Mouse (Mus musculus): ENCODE measurements around the gene Wasl. TPM values are rescaled to one million over a fixed set of nuclear protein-coding genes. Genes with fewer than 3 reads are reported as not detected.

Gene Wasl
- polyA plus RNA-seq, 1 experiment: 56.4 TPM

DNA sequence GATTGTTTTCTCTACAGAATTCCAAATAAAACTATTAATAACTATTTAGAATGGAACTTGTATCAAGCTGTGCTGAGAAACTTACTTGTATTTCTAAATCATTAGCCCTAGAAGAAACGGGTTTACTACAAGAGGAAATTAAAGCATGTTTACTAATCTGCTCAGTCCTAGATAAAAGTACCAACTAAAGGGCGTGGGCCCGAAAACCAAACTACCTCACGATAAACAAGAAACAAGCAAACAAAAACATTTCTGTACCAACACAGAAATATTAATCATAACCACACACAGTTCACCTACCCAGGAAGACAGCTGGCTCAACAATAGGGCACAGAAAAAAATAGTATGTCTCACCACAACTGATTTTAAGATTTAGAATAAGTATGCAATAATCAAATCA, 16.4 kb downstream of the Wasl start:
- Histone ChIP-seq H3K27ac (ENCODE audit: insufficient read depth, low read length) (no peak overlapping the region), H3K4me1 (ENCODE audit: control insufficient read depth, insufficient read depth, low read length) (peaks cover 5% of the 10 kb centered on the region), H3K4me3 (ENCODE audit: insufficient read depth, low read length) (no peak overlapping the region)
- TF ChIP-seq CTCF (IDR thresholded peaks at IDR 0.05; ENCODE audit: extremely low read depth, insufficient read depth, low read length): no peak
- TF ChIP-seq POLR2A (IDR thresholded peaks at IDR 0.05; ENCODE audit: extremely low read depth, insufficient read depth, low read length): no peak

DNA sequence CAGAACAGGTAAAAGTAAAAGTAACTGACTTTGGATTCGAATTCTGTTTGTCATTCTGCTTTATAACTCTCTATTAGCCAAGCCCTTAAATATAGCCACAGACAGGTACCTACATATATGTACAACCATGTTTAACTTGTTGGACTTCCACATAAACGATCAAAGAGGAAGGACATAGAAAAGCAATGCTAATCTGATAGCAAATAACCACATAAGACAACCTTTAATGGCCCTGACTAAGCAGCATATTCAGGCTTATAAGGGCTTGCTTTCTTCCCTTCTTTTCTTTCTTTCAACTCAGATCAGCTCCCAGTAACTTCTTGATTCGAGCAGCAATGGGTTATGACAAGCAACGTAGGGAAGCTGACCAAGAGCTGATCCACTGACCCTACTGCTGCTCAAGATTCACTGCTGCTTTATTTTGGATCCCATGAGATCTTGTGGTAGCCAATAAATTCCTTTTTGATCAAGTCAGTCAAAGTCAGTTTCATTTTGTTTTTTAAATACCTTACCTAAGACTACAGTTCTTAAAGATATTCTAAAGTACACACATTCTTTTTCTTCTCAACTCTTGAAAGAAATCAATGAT, 17.6 kb downstream of the Wasl start:
- no peak overlapping the region for H3K27ac ChIP-seq (ENCODE audit: insufficient read depth, low read length)
- no peak overlapping the region for H3K4me3 ChIP-seq (ENCODE audit: insufficient read depth, low read length)
- TF ChIP-seq CTCF (IDR thresholded peaks at IDR 0.05; ENCODE audit: extremely low read depth, insufficient read depth, low read length) (no peak), POLR2A (IDR thresholded peaks at IDR 0.05; ENCODE audit: extremely low read depth, insufficient read depth, low read length) (no peak)
- peaks cover 5% of the 10 kb centered on the region for H3K4me1 ChIP-seq (ENCODE audit: control insufficient read depth, insufficient read depth, low read length)

DNA sequence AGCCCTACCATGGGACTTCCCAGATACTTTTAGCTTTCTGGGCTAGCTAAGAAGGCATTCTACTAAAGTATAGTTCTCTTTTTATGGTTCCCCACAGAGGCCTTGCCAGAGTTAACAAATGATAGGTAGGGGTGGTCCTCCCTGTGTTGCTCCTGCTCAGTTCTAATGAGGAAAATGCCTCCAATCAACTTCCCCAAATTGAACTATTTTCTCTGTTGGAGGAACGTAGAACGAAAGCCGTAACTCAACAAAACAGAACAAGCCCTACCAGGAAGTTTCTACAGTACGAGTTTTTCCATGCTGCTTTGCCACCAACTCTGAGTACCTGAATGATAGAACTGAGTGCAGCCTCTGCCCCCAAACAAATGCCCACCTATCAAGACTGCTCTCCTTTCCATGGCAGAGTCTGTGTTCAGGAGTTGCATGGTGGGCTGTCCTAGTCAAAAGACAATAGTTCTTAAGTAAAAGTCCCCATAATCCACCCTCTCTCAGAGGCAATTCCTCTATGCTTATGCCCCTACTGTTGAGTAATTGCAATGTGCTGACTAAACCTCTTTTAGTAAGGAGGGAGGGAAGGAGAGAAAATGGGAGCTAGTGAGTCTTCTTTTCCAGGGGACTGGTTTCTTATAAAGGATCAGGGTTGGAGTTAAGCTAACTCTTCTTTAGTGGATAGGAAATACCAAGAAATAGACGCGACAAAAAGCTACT, 19.3 kb downstream of the Wasl start:
- H3K4me3 ChIP-seq (ENCODE audit: insufficient read depth, low read length): no peak overlapping the region
- TF ChIP-seq POLR2A (IDR thresholded peaks at IDR 0.05; ENCODE audit: extremely low read depth, insufficient read depth, low read length) (no peak), CTCF (IDR thresholded peaks at IDR 0.05; ENCODE audit: extremely low read depth, insufficient read depth, low read length) (no peak)
- no peak overlapping the region for H3K27ac ChIP-seq (ENCODE audit: insufficient read depth, low read length)
- peaks cover 2% of the 10 kb centered on the region for H3K4me1 ChIP-seq (ENCODE audit: control insufficient read depth, insufficient read depth, low read length)

DNA sequence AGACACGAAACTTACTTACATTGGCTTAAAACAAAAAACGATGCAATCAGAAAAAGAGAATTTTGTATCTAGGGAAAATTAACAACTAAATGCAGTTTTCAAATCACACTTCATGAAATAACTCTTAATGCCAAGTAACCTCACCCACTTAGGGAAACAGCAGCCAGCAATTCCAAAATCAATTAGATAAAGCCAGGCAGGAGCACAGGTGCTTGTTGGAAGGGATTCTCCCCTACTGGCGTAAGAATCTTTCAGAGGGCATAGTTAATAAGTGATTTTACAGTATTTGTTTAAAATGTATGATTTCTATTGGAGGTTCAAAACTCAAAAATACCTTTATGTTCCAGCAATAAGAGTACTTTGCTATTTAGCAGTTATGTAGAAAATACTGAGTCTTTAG, 21.8 kb downstream of the Wasl start:
- Histone ChIP-seq H3K4me1 (ENCODE audit: control insufficient read depth, insufficient read depth, low read length) (peaks cover 2% of the 10 kb centered on the region), H3K27ac (ENCODE audit: insufficient read depth, low read length) (no peak overlapping the region), H3K4me3 (ENCODE audit: insufficient read depth, low read length) (no peak overlapping the region)
- TF ChIP-seq POLR2A (IDR thresholded peaks at IDR 0.05; ENCODE audit: extremely low read depth, insufficient read depth, low read length) (no peak), CTCF (IDR thresholded peaks at IDR 0.05; ENCODE audit: extremely low read depth, insufficient read depth, low read length) (no peak)

DNA sequence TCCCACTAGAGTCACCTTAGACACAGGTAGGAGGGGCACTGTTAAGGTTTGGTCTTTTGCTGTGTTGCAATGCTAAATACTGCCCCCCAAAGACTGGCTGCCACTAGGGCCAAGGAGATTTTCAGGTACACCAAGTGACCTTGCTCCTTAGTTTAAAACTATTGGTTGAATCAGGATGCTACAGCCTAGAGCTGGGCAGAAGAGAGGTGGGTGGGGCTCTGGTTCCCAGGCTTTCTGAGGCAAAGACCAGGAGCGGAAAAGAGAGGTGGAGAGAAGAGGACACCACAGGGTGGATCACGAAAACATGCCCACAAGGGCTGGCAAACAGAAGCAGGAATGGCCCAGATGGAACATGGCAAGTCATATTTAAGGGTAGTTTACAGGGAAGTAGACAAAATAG, 22.6 kb downstream of the Wasl start:
- TF ChIP-seq POLR2A (IDR thresholded peaks at IDR 0.05; ENCODE audit: extremely low read depth, insufficient read depth, low read length) (no peak), CTCF (IDR thresholded peaks at IDR 0.05; ENCODE audit: extremely low read depth, insufficient read depth, low read length) (no peak)
- H3K4me1 ChIP-seq (ENCODE audit: control insufficient read depth, insufficient read depth, low read length): no peaks in the 10 kb centered on the region
- no peak overlapping the region for H3K4me3 ChIP-seq (ENCODE audit: insufficient read depth, low read length)
- H3K27ac ChIP-seq (ENCODE audit: insufficient read depth, low read length): no peak overlapping the region

DNA sequence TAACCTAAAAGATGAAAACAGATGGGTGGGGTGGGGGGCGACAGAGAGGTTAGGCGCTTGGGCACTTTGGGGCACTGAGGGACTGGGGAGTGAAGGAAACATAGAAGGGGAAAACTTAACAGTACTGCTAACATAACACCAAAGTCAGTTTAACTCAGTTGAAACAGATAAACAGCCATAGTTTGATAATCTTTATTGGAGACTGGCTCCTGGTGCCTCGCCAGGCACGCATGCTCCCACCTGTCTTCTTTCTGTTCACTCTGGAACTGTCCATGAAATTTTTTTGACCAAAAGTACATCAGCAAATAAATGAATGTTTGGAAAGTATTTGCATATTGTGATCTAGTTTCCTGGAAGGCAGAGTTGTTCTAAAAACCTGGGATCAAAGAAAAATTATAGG, 23.5 kb downstream of the Wasl start:
- Histone ChIP-seq H3K27ac (ENCODE audit: insufficient read depth, low read length) (no peak overlapping the region), H3K4me1 (ENCODE audit: control insufficient read depth, insufficient read depth, low read length) (no peaks in the 10 kb centered on the region), H3K4me3 (ENCODE audit: insufficient read depth, low read length) (no peak overlapping the region)
- no peak for TF ChIP-seq CTCF (IDR thresholded peaks at IDR 0.05; ENCODE audit: extremely low read depth, insufficient read depth, low read length)

DNA sequence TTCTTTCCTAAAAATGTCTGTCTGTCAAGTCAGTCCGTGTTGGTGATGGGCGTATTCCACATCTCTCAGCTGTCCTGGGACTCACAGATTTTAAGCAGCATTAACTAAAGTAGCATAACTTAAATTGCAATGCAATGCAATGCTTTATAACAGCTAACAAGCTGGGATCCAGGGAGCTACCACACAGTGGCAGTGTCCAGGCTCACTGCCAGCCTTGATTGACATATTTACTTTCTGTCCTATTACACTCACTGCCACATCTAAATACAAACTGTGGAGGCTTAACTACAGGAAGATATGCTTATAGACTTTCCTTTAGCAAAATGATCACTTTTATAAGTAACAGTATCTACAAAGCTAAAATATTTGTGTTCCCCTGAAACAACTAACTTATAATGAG, 29.0 kb downstream of the Wasl start:
- no peak overlapping the region for H3K27ac ChIP-seq (ENCODE audit: insufficient read depth, low read length)
- peaks cover 3% of the 10 kb centered on the region for H3K4me1 ChIP-seq (ENCODE audit: control insufficient read depth, insufficient read depth, low read length)
- TF ChIP-seq CTCF (IDR thresholded peaks at IDR 0.05; ENCODE audit: extremely low read depth, insufficient read depth, low read length) (no peak), POLR2A (IDR thresholded peaks at IDR 0.05; ENCODE audit: extremely low read depth, insufficient read depth, low read length) (no peak)
- no peak overlapping the region for H3K4me3 ChIP-seq (ENCODE audit: insufficient read depth, low read length)

DNA sequence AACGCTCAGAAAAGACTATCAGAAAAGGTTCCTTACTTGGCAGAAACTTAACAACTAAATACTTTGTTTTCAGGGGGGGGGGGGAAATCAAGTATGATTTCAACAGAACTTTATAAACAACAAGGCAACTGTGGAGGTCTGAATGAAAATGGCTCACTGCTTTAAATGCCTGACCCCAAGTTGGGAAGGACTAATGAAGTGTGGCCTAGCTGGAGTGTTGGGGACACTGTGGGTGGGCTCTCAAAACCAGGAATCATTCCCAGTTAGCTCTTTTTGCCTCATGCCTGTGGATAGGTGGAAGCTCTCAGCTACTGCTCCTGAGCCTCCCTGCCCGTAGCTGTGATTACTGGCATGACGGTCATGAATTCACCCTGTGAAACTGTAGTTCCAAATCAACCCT, 30.7 kb downstream of the Wasl start:
- no peak overlapping the region for H3K4me3 ChIP-seq (ENCODE audit: insufficient read depth, low read length)
- H3K27ac ChIP-seq (ENCODE audit: insufficient read depth, low read length): no peak overlapping the region
- H3K4me1 ChIP-seq (ENCODE audit: control insufficient read depth, insufficient read depth, low read length): peaks cover 3% of the 10 kb centered on the region
- TF ChIP-seq POLR2A (IDR thresholded peaks at IDR 0.05; ENCODE audit: extremely low read depth, insufficient read depth, low read length) (no peak), CTCF (IDR thresholded peaks at IDR 0.05; ENCODE audit: extremely low read depth, insufficient read depth, low read length) (no peak)

DNA sequence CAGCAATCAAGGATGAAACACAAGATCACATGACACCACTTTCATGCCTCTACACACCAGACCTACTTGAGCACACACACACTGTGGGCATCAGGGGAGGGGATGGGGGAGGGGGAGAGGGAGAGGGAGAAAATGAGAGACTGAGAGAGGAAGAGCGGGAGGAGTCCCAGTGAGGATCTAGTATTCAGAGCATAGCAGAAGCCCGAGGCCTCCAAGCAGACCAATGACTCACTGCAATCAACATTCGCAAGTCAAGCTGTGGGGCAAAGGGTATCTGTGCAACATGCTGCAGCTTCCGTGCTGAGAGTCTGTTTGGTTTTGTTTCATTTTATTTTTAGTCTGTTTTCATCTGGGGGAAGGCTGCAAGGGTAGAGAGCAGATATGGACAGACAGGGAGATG, 32.7 kb downstream of the Wasl start:
- H3K4me3 ChIP-seq (ENCODE audit: insufficient read depth, low read length): no peak overlapping the region
- no peak overlapping the region for H3K27ac ChIP-seq (ENCODE audit: insufficient read depth, low read length)
- no peak for TF ChIP-seq POLR2A (IDR thresholded peaks at IDR 0.05; ENCODE audit: extremely low read depth, insufficient read depth, low read length)
- no peak for TF ChIP-seq CTCF (IDR thresholded peaks at IDR 0.05; ENCODE audit: extremely low read depth, insufficient read depth, low read length)
- peaks cover 3% of the 10 kb centered on the region for H3K4me1 ChIP-seq (ENCODE audit: control insufficient read depth, insufficient read depth, low read length)

DNA sequence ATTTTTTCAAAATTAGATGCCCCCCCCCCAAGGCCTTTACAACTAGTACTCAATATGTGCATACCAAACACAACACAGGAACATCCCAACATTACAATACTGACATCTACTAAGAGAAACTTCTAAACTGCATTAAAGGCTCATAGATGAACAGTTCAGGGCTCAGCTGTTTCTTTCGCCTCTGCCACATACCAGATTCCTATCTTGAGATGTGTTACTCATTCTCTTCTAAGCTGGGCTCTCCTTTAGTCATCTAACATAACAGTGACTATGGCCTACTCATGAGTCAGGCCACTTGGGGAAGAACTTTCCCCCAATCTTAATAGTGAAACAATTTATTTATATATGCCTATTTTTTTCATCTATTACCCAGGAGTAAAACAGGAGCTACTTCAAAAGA, 36.3 kb downstream of the Wasl start:
- no peak for TF ChIP-seq CTCF (IDR thresholded peaks at IDR 0.05; ENCODE audit: extremely low read depth, insufficient read depth, low read length)
- no peak for TF ChIP-seq POLR2A (IDR thresholded peaks at IDR 0.05; ENCODE audit: extremely low read depth, insufficient read depth, low read length)
- Histone ChIP-seq H3K4me3 (ENCODE audit: insufficient read depth, low read length) (no peak overlapping the region), H3K27ac (ENCODE audit: insufficient read depth, low read length) (no peak overlapping the region), H3K4me1 (ENCODE audit: control insufficient read depth, insufficient read depth, low read length) (peaks cover 2% of the 10 kb centered on the region)

Measured in cortical plate, adult 2 months (tissue).